Mouse (Mus musculus): ENCODE results near the gene Degs2. TPM values are rescaled to one million over a fixed set of nuclear protein-coding genes. Genes with fewer than 3 reads are reported as not detected.
"Not testable (repeated sequence)": the region's sequence is repeated elsewhere in the genome, so short reads cannot be mapped to it uniquely, and the experiment has no call there.

Gene Degs2
- 1 to 10 TPM; 1.2 to 1.5 TPM for total RNA-seq (2021)
- long read RNA-seq, experiment 1, partial matches to known transcripts: 0 of 1 reads
- long read RNA-seq, experiment 1, other reads (novel, unspliced or antisense): 0 of 1 reads
- long read RNA-seq, experiment 2, transcript Degs2-201 (3 exons, 1,287 nt): major isoform, 6 of 10 reads
- long read RNA-seq, experiment 2, partial matches to known transcripts: 2 of 10 reads
- long read RNA-seq, experiment 2, other reads (novel, unspliced or antisense): 2 of 10 reads

GRCm38 (mm10) chr12:108702185-108702584, at the start of gene Degs2:
Gene Degs2 (minus strand): TSS chr12:108702315.
- DNase-seq (ENCODE audit: low spot score in 2 of 2): no peak

GRCm38 (mm10) chr12:108751790-108752189, 49.7 kb upstream of the Degs2 start:
- no peak for DNase-seq (ENCODE audit: low spot score in 2 of 2)

- DNase-seq (ENCODE audit: low spot score in 2 of 2): no peak
These were observed 48.1 kb upstream of the Degs2 start for GRCm38 (mm10) chr12:108750226-108750625.

GRCm38 (mm10) chr12:108749454-108749853, 47.3 kb upstream of the Degs2 start:
- no peak for DNase-seq (ENCODE audit: low spot score in 2 of 2)

- DNase-seq (ENCODE audit: low spot score in 2 of 2): no peak
These were observed 46.9 kb upstream of the Degs2 start for GRCm38 (mm10) chr12:108749019-108749418.

- DNase-seq (ENCODE audit: low spot score in 2 of 2): no peak
These were observed 43.9 kb upstream of the Degs2 start for GRCm38 (mm10) chr12:108745990-108746389.

GRCm38 (mm10) chr12:108742241-108742640, 40.1 kb upstream of the Degs2 start:
- no peak for DNase-seq (ENCODE audit: low spot score in 2 of 2)

- DNase-seq (ENCODE audit: low spot score in 2 of 2): no peak
These were observed 39.4 kb upstream of the Degs2 start for GRCm38 (mm10) chr12:108741472-108741871.

DNA sequence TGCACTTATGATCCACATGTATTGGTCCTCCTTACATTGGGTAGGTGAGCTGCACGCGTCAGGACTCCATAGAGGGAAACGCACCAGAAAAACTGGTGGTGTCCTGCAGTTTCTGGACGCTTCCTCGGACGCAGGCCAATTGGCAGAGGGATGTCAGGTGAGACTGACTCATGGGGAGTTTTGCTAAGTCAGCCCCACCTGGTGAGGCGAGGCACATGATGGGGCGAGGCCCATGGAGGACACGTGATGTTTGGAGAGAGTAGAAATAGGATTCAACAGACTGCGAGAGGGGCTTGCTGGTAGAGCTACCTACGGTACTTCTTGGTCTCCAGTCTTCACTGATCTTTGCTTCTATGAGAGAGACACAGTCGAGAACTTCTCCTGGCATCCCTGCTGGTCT, 36.6 kb upstream of the Degs2 start:
- no peak for DNase-seq (ENCODE audit: low spot score in 2 of 2)

- DNase-seq (ENCODE audit: low spot score in 2 of 2): no peak
These were observed 35.7 kb upstream of the Degs2 start for GRCm38 (mm10) chr12:108737838-108738237.

- no peak for DNase-seq (ENCODE audit: low spot score in 2 of 2)
These were observed 32.3 kb upstream of the Degs2 start for GRCm38 (mm10) chr12:108734386-108734785.

- no peak for DNase-seq (ENCODE audit: low spot score in 2 of 2)
These were observed 21.7 kb upstream of the Degs2 start for GRCm38 (mm10) chr12:108723841-108724240.

DNA sequence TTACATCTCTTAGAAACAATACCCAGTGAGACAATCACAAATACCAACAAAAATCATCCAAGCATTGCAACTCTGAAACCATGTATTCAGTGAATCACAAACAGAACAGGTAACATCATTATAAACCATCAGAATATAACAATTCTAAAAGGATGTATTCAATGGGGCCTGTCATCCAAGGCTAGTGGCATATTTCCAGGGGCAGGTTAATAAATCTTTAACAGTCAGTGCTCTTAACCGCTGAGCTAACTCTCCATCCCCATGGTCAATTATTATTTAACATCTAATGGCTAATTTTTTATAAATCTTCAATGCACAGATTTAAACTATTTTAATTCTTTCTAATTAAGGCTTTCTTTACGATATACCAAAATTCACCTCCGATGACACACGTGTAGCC, 20.3 kb upstream of the Degs2 start:
- DNase-seq (ENCODE audit: low spot score in 2 of 2): no peak

DNA sequence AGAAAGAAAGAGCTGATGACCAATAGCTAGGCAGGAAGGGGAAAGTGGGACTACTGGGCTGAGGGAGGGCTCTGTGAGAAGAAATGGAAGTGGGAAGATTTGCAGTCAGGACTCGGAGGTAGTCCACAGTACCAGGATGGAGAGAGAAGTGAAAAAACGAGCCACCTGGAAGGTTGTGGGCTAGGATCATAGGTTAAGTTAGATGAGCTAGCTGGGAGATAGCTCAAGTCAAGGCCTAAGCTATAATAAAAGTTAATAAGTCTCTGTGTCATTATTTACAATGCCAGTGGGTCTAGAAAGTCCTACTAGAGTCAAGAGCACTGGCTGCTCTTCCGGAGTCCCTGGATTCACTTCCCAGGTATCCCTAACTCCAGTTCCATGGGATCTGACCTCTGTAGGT, 16.4 kb upstream of the Degs2 start:
- DNase-seq (ENCODE audit: low spot score in 2 of 2): no peak

- no peak for DNase-seq (ENCODE audit: low spot score in 2 of 2)
These were observed 13.7 kb upstream of the Degs2 start for GRCm38 (mm10) chr12:108715854-108716253.

GRCm38 (mm10) chr12:108713972-108714371, 11.9 kb upstream of the Degs2 start:
- DNase-seq (ENCODE audit: low spot score in 2 of 2): not testable (repeated sequence)

GRCm38 (mm10) chr12:108712481-108712880, 10.4 kb upstream of the Degs2 start:
- no peak for DNase-seq (ENCODE audit: low spot score in 2 of 2)

DNA sequence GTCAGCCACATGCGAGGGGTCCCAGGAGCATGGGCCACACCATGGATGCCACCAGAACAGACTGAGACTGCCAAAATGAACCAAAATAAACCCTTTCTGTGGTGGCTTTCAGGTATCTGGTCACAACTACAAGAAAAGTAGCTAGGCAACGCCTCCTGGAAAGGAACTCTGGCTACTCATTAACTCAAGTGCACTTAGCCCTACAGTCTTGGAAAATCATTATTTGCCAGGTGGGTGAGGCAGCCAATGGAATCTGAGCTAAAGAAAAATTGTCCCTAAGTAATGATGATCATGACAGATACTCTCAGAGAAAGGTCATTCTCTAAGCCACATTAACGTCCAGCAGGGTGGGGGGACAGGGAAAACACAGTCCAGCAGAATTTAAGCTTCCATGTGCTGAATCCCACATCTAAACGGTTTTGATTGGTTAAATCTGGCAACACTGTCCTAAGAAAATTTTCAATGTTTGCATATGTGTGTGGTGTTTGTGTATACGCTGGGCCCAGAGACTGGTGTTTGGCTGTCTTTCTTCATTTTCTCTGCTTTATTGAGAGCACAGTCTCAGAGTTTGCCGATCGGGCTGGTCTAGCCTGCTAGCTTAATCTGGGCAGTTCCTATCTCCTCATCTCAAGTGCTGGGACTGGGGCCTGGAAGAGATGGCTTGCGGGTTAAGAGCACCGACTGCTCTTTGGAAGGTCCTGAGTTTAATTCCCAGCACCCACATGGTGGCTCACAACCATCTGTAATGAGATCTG, 8.9 kb upstream of the Degs2 start:
- DNase-seq (ENCODE audit: low spot score in 2 of 2): no peak

- DNase-seq (ENCODE audit: low spot score in 2 of 2): no peak
These were observed 8.1 kb upstream of the Degs2 start for GRCm38 (mm10) chr12:108709964-108710765.

DNA sequence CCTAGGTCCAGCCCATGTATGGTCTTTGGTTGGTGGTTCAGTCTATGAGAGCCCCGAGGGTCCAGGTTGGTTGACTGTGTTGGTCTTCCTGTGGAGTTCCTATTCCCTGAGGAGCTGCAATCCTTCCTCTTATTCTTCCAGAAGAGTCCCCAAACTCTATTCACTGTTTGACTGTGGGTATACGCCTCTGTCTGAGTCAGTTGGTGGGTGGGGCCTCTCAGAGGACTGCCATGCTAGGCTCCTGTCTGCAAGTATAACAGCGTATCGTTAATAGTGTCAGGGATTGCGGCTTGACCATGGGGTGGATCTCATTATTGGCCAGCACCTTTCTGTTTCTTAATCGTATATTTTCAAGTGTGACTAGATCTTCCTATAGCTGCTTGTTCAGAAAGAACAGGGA, 7.3 kb upstream of the Degs2 start:
- no peak for DNase-seq (ENCODE audit: low spot score in 2 of 2)

GRCm38 (mm10) chr12:108706129-108706528, 4.0 kb upstream of the Degs2 start:
- no peak for DNase-seq (ENCODE audit: low spot score in 2 of 2)

- no peak for DNase-seq (ENCODE audit: low spot score in 2 of 2)
These were observed 3.4 kb upstream of the Degs2 start for GRCm38 (mm10) chr12:108705486-108705885.
